Mouse (Mus musculus) layer of hippocampus, adult 9-11 months (tissue): ENCODE data around the gene Olfr68.
"Not testable (repeated sequence)": the region's sequence is repeated elsewhere in the genome, so short reads cannot be mapped to it uniquely, and the experiment has no call there.

Experiments used
- DNase-seq: peaks from one replicate; pipeline ENCODE4 v3.0.0; 2022

Gene Olfr68

GRCm38 (mm10) chr7:103762212-103762611, 17.3 kb downstream of the Olfr68 start:
- DNase-seq, result not testable (repeated sequence)

GRCm38 (mm10) chr7:103757233-103757632, 22.3 kb downstream of the Olfr68 start, which contains the start of gene Olfr630:
Gene Olfr630 (minus strand): TSS chr7:103757333.
- DNase-seq, result no peak

- DNase-seq, result no peak
Measured at GRCm38 (mm10) chr7:103744843-103745242, 34.7 kb downstream of the Olfr68 start, which contains the start of gene Olfr629. Gene Olfr629 (minus strand): TSS chr7:103744943.

GRCm38 (mm10) chr7:103730074-103730473, 49.4 kb downstream of the Olfr68 start, which contains the start of gene Olfr628:
Gene Olfr628 (plus strand): TSS chr7:103730374.
- DNase-seq, result no peak
